Mouse (Mus musculus) testis, adult 2 months (tissue): Measurements from ENCODE around the gene Snrnp27.

Experiments used
- CTCF ChIP-seq: fragments of 200-500 bp; IDR thresholded peaks from 2 replicates; pipeline ENCODE4 v1.5.1; 2012; ENCODE audit warnings: low read depth, mild to moderate bottlenecking, inconsistent platforms, low read length, moderate library complexity; ENCODE audit not compliant: control insufficient read depth, insufficient read depth, insufficient replicate concordance
- POLR2A ChIP-seq: fragments of 200-500 bp; IDR thresholded peaks from 2 replicates; pipeline ENCODE4 v1.6.1; 2012; ENCODE audit warnings: low read depth, mild to moderate bottlenecking, inconsistent platforms, low read length, moderate library complexity; ENCODE audit not compliant: control insufficient read depth

DNA sequence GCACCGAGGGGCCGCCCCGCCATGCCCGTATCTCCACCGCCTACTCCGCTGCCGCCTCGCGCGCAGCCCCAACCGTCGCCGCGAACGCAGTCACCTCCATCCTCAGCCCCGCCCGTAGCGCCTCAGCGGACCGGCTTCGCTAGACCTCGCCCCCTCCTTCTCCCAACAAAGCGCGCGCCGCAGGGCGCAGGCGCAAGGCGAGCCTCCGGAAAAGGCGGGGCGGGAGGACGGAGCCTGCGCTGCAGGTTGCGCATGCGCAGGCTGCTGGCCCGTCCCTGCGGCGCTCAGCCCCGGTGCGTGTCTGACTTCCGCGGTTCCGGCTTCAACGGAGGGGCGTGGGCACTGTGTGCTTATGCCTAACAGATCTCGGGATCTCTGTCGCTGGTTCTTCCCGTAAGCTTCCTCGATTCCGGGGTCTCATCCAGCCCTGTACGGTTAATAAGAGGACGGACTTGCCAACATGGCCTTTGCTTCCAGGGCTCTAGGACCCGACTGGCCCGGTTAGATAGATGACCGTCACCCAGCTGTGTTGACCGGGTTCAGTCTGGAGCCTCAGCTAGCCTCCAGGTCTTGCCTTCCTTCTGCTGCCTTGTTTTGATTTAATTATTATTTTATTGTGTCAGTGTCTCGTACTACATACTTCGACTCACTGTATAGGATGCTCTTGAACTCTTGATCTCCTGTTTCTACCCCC, 49.0 kb upstream of the Snrnp27 start, which contains the start of gene Gmcl1:
- peak; percentile 90 for TF ChIP-seq POLR2A
- no peak for TF ChIP-seq CTCF
